Mouse (Mus musculus) hindlimb bud, embryonic 11.5 days (tissue): Measurements from ENCODE around the gene Lefty2.
"Not testable (repeated sequence)": the region's sequence is repeated elsewhere in the genome, so short reads cannot be mapped to it uniquely, and the experiment has no call there.

Experiments used
- DNase-seq: peaks from one replicate; pipeline ENCODE4 v3.0.0-alpha.2; 2012; ENCODE audit warnings: low read depth, low spot score; ENCODE audit errors: extremely low spot score

Lefty2 gene

DNA sequence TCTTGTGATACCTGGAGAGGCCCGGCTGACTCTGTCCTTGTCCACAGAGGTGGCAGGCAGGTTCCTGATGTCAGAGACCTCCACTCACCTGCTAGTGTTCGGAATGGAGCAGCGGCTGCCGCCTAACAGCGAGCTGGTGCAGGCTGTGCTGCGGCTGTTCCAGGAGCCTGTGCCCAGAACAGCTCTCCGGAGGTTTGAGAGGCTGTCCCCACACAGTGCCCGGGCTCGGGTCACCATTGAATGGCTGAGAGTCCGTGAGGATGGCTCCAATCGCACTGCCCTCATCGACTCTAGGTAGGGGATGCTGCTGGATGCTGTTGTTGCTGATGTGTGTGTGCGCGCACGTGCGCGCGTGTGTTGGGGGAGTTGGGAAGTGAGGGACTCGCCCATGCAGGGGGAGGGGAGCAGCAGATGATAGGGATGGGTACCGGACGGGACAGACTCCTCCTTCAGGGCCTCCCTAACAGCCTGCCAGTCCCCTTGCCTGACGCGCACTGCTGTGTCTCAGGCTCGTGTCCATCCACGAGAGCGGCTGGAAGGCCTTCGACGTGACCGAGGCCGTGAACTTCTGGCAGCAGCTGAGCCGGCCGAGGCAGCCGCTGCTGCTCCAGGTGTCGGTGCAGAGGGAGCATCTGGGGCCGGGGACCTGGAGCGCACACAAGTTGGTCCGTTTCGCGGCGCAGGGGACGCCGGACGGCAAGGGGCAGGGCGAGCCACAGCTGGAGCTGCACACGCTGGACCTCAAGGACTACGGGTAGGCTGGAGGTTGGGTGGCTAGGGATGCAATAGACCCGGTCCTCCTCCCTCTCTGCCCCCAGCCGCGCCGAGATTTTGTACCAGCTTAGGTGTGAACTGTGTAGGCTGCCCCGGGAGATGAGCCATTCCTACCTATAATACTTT, 1.4 kb downstream of the Lefty2 start:
- not testable (repeated sequence) for DNase-seq

DNA sequence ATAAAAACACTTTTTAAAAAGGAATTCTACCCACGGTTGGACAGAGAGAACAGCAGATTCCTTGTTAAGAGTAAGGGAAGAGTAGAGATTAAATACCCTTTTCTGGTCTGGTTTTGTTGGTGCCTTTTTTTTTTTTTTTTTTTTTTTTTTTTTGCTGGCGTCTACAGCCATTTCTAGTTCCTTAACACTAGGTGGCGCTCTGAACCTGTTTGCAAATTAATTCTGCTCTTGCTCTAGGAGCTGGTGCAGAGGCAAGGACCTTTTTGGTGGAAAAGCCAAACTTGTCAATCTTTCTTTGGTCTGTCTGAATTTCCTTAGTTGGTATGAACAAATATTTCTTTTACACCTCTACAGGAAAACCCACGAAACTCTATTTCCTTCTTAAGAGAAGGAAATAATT, 8.2 kb downstream of the Lefty2 start:
- DNase-seq = no peak

DNA sequence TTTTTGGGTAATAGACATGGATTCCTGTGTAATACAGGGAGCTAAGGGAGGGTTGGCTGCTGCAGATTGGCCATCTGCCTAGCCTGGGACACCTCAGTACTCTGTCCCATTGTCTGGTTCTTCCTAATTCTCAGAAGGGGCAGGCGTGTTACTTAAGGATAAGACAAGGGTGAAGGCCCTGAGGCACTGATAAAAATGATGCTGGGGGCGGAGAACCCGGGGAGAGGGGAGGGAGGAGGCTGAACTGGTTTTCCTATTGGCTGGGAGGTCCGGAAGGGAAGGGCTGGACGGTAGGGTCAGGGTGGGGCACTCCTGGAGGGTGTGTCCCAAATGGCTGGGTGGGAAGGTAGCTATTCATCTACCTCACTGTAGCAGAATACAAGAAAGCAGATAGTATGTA, 10.0 kb downstream of the Lefty2 start:
- no peak for DNase-seq

- no peak for DNase-seq
Measured at GRCm38 (mm10) chr1:180903666-180904038, 10.7 kb downstream of the Lefty2 start.

- DNase-seq = no peak
Measured at GRCm38 (mm10) chr1:180904039-180904814, 11.3 kb downstream of the Lefty2 start, which contains the start of gene Pycr2. TSS of gene Pycr2 (plus strand) at chr1:180904293.

DNA sequence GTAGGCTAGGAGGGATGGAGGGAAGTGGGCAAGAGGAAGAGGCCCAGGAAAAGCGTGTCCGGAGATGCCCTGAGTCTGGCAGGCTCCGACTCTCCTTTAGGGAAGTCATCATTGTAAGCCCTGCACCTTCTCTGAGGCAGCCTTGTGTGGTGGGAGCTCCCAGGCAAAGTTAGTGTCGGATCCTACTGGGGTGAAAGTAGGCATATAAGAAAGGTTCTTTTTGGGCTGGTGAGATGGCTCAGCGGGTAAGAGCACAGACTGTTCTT, 11.8 kb downstream of the Lefty2 start:
- no peak for DNase-seq

DNA sequence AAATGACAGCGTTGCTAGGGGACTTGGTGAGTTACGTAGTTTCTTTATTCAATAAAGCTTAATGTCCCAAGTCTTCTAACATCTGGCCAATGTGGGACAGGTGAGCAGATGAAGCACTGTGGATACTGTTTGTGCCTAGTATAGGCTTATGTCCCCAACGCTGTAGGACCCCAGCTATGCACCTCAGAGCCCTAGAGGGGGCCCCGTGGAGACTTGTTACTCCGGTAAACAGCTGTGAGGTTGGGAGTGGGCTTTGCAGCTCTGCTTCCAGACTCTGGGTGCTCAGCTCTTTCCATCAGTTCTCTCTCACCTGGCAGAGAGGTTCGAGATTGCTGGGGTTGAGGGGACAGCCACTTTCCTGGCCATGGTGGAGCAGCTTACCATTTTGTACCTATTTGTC, 12.4 kb downstream of the Lefty2 start:
- no peak for DNase-seq

DNA sequence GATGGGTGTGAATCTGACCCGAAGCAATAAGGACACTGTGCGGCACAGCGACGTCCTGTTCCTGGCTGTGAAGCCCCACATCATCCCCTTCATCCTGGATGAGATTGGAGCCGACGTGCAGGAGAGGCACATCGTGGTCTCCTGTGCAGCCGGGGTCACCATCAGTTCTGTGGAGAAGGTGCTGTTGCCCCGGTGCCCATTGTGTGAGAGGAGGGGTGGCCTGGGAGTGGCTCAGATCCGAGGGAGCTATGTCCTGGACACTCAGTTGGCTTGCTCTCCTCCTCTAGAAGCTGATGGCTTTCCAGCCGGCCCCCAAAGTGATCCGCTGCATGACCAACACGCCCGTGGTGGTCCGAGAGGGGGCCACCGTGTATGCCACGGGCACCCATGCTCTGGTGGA, 13.0 kb downstream of the Lefty2 start:
- no peak for DNase-seq

GRCm38 (mm10) chr1:180906461-180907147, 13.7 kb downstream of the Lefty2 start:
- no peak for DNase-seq

- DNase-seq = no peak
Measured at GRCm38 (mm10) chr1:180911138-180911537, 18.2 kb downstream of the Lefty2 start.

DNA sequence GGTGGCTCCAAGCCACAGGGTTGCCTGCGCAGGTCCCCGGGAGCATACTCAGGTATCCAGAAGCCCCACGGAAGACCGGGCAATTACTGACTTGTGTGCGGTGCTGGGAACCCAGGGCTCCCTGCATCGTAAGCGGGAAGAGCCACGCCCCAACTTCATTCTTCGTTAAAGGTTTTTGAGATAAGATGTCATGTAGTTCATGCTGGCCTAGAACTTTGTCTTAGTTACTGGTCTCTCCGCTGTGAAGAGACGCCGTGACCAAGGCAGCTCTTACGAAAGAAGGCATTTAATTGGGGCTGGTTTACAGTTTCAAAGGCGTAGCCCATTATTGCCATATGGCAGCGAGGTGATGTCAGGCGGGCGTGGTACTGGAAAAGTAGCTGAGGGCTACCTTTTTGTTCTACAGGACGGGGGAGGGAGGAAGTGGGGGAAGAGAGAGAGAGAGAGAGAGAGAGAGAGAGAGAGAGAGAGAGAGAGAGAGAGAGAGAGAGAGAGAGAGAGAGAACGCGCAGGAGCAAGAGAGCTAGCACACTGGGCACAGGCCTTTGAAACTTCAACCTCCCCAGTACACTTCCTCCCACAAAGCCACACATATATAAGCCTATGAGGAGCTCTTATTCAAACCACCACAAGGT, 18.9 kb downstream of the Lefty2 start:
- no peak for DNase-seq

- DNase-seq = no peak
Measured at GRCm38 (mm10) chr1:180912792-180913191, 19.9 kb downstream of the Lefty2 start.

DNA sequence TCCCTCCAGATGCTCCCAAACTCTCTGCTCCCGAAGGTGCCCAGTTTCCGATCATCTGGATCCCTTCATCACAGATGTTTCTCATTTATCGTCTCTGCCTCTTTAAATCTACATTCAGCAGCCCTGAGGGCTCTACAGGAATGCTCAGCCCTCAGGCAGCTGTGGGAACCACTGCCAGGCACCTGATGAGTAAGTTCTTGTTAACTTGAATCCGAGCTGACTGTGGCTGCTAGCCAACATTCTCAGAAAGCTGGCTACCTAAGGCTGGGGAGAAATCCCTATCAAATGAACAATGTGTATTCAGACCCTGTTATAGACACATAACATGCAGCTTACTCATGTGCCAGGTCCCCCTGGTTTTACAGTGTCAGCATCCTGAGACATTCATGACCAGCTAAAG, 20.9 kb downstream of the Lefty2 start:
- no peak for DNase-seq

DNA sequence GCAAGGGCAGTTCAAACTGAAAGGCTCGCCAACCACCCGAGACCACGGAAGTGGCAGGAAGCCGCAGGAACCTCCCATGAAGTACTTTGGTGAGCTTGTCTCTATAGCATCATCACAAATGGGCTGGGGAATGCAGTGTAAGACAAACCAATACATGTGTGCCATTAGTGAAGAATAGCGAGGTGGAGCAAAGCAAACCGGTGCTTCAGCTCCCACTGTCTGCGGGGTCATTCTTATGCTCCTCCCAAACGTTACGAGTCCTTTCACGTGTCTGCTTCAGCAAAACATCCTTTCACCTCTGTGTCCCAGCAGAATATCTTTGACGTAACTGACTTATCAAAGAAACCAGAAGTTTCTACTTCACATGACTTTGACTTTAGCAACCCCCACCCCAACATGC, 23.5 kb downstream of the Lefty2 start:
- no peak for DNase-seq

DNA sequence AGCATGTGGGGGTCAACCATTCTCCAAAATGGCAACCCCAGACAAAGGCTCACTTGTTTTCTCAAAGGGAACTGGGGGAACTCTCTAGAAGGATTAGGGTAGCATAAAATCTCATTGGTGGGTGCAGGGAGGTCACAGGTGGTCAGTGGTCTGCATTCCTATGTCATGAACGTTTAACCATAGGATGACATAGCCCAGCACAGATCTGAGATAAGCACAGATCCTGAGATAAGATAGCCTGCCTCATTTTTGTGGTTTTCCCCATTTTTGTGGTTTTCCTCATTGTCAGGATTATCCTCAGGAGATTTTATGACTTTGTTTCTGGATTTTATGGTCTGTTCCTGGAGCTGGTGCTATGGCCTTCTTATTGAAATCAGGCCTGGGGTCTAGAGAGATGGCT, 24.1 kb downstream of the Lefty2 start:
- DNase-seq = no peak

DNA sequence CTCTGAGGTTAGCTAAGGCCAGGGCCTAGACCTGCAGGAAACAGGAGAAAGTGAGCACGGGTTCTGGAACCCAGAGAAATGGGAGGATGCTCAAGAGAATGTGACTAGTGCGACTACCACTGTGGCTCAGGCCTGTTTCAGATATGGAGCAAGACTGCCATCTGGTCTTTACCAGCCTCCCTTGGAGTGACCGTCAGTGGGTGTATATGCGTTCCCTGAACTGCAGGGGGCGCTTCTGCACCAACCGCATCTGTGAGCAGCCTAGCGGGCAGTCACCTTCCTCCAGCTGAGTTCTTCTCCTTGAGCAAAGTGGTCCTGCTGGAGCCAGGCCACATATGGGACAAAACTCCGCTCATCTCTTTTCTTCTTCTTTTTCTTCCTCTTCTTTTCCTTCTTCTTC, 26.8 kb downstream of the Lefty2 start:
- no peak for DNase-seq

- DNase-seq = no peak
Measured at GRCm38 (mm10) chr1:180922273-180923048, 29.6 kb downstream of the Lefty2 start.

GRCm38 (mm10) chr1:180924737-180925136, 31.8 kb downstream of the Lefty2 start:
- DNase-seq = no peak

- DNase-seq = no peak
Measured at GRCm38 (mm10) chr1:180926286-180926685, 33.4 kb downstream of the Lefty2 start.

DNA sequence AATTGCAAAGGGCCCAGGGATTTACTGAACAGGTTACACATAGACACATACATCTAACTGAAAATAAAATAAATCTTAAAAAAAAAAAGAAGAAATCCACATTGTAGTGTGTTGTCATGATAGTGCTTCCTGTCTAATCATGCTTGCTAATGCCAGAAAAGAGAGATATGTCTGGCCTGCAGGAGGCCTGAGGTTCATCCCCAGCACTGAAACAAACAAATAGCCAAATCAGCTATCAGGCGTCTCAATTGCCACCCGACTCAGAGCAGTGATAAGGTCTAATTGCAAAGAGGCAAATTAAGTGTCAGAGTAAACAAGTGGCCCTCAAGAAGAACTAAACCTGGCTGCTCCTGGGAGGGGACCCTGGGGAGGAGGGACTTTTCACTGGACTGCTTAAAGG, 36.7 kb downstream of the Lefty2 start:
- DNase-seq = no peak

DNA sequence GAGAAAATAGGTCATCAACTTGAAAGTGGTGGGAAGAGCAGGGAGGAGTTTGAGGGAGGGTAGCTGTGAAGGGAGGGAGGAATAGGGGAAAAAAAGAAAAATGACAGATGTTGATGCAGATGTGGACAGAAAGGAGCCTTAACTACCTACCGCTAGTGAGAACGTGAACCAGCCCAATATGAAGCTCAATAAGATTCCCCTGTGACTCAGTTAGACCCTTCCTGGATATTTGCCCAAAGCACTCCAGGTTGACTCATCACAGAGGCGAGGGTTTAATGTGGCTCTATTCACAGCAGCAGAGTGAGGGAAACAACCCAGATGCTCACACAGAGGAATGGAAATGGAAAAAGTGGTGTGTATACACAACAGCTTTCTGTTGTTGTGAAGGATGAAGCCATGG, 38.2 kb downstream of the Lefty2 start:
- no peak for DNase-seq
